Mouse (Mus musculus): ENCODE data around the gene Mvd. TPM values are rescaled to one million over a fixed set of nuclear protein-coding genes. Genes with fewer than 3 reads are reported as not detected.
A peak's percentile ranks its signal among the peaks of the same experiment; 100 is the strongest.

Mvd gene
- polyA plus RNA-seq (2016; fragmentation: Nextera tagmentation; extraction: Ambion mirVana): 41.7 and 43.8 TPM in 2 replicates

DNA sequence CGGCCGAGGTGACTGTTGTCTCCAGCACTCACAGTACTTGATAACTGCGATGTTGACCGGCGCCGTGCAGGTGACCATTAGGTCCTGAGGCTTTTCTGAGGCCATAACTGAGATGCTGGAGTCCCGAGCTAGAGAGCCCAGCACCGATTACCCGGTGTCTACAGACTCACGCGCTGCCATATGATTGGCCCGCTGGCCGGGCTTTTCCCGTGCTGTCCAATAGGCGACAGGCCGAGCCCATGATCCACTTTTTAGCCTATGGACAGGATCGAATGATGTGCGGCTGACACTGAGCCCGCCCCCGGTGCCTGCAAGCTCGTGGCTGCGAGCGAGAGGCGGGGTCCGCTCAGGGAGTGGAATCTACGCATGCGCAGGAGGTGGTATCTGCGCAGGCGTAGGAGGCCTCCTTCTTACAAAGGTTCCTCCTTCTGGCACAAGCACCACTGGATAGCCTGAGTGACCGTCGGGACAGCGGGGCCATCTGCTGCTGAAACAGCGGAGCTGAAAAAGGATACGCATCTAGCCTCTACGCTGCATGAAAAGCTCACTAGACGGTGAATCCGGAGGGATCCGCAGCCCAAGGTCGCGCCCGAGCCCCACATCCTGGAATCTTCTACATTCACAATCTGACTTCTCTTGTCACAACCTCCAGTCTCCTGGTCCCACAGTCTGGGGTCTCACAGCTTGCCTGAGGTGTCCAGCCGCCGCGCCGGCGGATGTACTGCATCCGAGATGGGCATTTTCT, at the start of gene Mvd:
TSS of gene Mvd (minus strand) at position 161 of the 745 bp plus-strand sequence.
- peak within 1 kb of the TSS; percentile 91 for H3K27ac ChIP-seq
- WGBS: 1% methylated on average over 47 of the region's 47 CpGs
- peak within 1 kb of the TSS; percentile 79 for H3K4me3 ChIP-seq
- H3K9me3 ChIP-seq: no peaks in the 10 kb centered on the region
- no peaks in the 10 kb centered on the region for H3K27me3 ChIP-seq (ENCODE audit: insufficient read depth, poor library complexity, severe bottlenecking)
- peaks cover 37% of the 10 kb centered on the region for H3K4me1 ChIP-seq
- peaks cover 17% of the 10 kb centered on the region for H3K36me3 ChIP-seq
- peak; percentile 100 for DNase-seq (ENCODE audit: low spot score)

DNA sequence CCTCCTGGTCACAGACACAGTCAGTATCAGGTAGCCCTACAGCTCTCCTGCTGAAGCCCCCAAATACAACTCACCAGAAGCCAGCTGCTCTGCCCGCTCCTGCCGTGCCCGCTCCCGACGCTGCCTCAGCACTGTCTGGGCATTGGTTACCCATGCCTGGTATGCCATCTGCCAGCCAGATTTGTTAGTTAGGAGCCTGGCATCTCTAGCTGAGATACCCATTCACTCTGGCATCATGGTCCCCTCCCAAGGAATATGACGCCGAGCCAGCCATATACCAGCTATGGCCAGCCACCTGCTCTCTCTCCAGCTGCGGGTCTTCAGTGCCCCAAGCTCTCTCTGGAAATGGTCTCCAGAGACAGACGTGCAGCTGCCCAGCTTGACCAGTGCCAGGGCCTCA, 45.2 kb upstream of the Mvd start:
- peaks cover 97% of the 10 kb centered on the region for H3K36me3 ChIP-seq
- no peaks in the 10 kb centered on the region for H3K4me1 ChIP-seq
- DNase-seq (ENCODE audit: low spot score): no peak
- H3K27ac ChIP-seq: no peak overlapping the region
- WGBS: 94% methylated on average over 9 of the region's 9 CpGs
- no peaks in the 10 kb centered on the region for H3K9me3 ChIP-seq
- H3K4me3 ChIP-seq: no peak overlapping the region
- no peaks in the 10 kb centered on the region for H3K27me3 ChIP-seq (ENCODE audit: insufficient read depth, poor library complexity, severe bottlenecking)

DNA sequence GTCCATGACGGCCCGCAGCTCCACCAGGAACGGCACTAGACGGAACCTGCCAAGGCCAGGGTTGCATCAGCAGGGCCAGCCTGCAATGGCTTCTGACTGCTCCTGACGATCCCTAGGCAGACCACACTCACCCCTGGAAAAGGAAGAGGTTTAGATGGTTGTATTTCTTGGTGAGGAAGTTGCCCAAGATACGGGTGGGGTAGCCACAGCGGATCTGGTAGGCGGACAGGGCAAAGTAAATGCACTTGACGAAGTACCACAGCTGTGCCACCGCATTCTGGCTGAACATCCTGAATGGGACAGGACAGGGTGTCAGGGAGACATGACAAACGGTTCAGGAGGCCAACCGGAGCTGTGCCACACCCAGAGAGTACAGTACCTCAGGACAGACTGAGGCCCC, 41.6 kb upstream of the Mvd start:
- Histone ChIP-seq H3K36me3 (peaks cover 100% of the 10 kb centered on the region), H3K27ac (no peak overlapping the region), H3K9me3 (no peaks in the 10 kb centered on the region), H3K4me3 (no peak overlapping the region), H3K4me1 (no peaks in the 10 kb centered on the region), H3K27me3 (ENCODE audit: insufficient read depth, poor library complexity, severe bottlenecking) (no peaks in the 10 kb centered on the region)
- no peak for DNase-seq (ENCODE audit: low spot score)
- 94% methylated on average over 12 of the region's 12 CpGs for WGBS

DNA sequence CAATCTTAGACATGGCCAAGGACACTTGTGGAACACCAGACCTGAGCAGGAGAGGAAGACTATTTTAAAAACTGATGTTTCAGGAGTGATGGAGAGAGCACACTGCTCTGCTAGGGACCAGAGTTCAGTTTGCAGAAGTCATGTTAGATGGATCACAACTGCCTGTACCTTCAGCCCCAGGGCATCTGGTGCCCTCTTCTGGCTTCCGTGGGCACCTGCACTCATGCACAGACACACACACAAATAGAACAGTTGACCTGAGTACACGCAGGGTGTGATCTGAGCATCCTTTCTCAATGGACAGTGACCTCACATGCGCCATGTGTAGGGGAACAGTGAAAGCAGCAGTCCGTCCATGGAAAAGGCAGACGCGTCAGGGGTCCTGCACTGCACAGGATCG, 40.7 kb upstream of the Mvd start:
- no peak for DNase-seq (ENCODE audit: low spot score)
- Histone ChIP-seq H3K36me3 (peaks cover 100% of the 10 kb centered on the region), H3K4me3 (no peak overlapping the region), H3K9me3 (no peaks in the 10 kb centered on the region), H3K27me3 (ENCODE audit: insufficient read depth, poor library complexity, severe bottlenecking) (no peaks in the 10 kb centered on the region), H3K4me1 (no peaks in the 10 kb centered on the region), H3K27ac (no peak overlapping the region)
- WGBS: 93% methylated on average over 7 of the region's 7 CpGs

DNA sequence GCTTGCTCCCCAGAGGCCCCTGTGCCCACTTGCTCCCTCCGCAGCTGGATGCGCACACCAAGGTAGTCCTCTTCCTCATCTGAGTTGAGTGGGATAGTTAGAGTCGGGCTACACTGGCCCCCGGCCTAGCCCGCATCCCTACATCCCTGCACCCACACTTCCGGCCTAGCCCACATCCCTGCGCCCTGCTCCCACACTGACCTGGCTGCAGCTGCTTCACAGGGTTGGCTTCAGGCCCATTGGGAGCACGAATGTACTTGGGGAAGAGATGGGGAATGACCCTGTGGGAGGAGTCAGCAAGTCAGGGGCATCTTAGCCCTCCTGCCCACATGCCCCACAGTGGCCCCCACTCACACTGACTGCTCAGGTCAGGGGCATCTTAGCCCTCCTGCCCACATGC, 39.2 kb upstream of the Mvd start:
- no peak for DNase-seq (ENCODE audit: low spot score)
- Histone ChIP-seq H3K4me1 (peaks cover 2% of the 10 kb centered on the region; the same call in 1 of the 2 replicates), H3K36me3 (peaks cover 100% of the 10 kb centered on the region), H3K9me3 (no peaks in the 10 kb centered on the region), H3K4me3 (no peak overlapping the region), H3K27me3 (ENCODE audit: insufficient read depth, poor library complexity, severe bottlenecking) (no peaks in the 10 kb centered on the region), H3K27ac (no peak overlapping the region)
- 91% methylated on average over 8 of the region's 8 CpGs for WGBS

DNA sequence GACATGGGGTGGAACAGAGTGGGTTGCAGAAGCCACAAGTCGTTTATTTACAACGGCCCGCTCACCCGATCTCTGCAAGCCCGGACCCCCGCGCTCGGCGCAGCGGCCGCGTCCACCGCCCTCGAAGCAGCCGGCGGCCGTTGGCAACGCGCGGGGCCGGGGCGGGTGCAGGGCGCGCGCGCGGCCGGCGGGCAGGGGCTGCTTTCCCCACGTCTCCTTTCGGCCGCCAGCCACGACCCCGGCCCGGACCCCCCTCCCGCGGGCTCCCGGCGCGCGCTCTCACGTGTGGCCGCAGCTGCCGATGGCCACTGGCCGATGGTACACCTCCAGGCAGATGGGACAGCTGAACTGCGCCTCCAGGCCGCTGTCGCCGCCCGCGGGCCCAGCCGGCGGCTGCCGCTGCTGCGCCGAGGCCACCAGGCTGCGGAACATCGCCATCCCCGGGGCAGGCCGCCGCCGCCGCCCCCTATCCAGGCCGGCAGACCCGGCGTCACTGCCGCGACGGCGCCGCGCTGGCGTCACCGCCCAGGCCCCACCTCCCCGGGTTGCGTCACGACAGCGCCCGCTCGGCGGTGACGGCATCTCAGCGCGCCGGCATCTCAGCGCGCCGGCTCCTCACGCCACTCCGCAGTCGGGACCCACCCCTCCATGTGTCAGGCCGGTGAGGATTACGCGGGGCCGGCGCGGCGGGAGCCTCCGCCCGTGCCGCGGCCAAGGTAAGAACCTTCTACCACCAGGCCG, 32.5 kb upstream of the Mvd start, which contains the start of the genes Rnf166 and Ctu2:
TSS of gene Rnf166 (minus strand) at position 485 of the 741 bp plus-strand sequence.
TSS of gene Ctu2 (plus strand) at position 564 of the 741 bp plus-strand sequence.
- H3K27ac ChIP-seq: peak within 1 kb of the TSS; percentile 92
- H3K27me3 ChIP-seq (ENCODE audit: insufficient read depth, poor library complexity, severe bottlenecking): no peaks in the 10 kb centered on the region
- H3K4me3 ChIP-seq: peak within 1 kb of the TSS; percentile 98
- peaks cover 60% of the 10 kb centered on the region for H3K36me3 ChIP-seq
- WGBS: under 1% methylated on average over 103 of the region's 103 CpGs
- no peaks in the 10 kb centered on the region for H3K9me3 ChIP-seq
- DNase-seq (ENCODE audit: low spot score): peak; percentile 93
- H3K4me1 ChIP-seq: peaks cover 28% of the 10 kb centered on the region

DNA sequence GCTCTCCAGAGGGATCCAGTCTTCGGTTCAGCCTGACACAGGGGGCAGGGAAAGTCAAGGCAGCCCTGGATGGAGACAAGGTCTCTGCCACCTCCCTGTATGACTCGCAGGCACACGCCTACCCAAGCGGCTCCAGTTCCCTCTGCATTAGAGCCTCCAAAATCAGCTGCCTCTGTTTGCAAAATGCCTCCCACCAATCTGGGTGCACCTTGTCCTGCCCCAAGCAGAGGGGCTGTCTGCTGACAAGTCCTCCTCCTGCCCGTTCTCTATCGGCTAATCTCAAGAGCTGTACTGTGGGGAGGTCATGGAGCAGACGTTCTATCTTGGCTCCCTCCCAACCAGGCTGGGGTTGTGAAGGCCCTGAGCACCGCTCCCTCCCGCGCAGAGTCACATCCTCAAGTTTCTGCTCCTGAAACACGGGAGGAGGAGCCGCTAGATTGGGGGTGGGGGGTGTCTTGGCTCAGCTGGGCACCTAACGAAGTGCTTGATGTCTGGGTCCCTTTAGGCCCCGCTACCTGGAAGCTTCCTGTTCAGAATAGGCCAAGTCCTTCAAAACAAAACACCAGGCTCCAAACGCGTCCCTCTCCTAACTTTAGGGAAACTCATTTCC, 31.8 kb upstream of the Mvd start:
- H3K4me3 ChIP-seq: peak overlapping the region; percentile 98
- no peaks in the 10 kb centered on the region for H3K27me3 ChIP-seq (ENCODE audit: insufficient read depth, poor library complexity, severe bottlenecking)
- peaks cover 28% of the 10 kb centered on the region for H3K4me1 ChIP-seq
- peaks cover 58% of the 10 kb centered on the region for H3K36me3 ChIP-seq
- WGBS: 7% methylated on average over 16 of the region's 16 CpGs
- peak overlapping the region; percentile 92 for H3K27ac ChIP-seq
- no peaks in the 10 kb centered on the region for H3K9me3 ChIP-seq
- DNase-seq (ENCODE audit: low spot score): no peak

DNA sequence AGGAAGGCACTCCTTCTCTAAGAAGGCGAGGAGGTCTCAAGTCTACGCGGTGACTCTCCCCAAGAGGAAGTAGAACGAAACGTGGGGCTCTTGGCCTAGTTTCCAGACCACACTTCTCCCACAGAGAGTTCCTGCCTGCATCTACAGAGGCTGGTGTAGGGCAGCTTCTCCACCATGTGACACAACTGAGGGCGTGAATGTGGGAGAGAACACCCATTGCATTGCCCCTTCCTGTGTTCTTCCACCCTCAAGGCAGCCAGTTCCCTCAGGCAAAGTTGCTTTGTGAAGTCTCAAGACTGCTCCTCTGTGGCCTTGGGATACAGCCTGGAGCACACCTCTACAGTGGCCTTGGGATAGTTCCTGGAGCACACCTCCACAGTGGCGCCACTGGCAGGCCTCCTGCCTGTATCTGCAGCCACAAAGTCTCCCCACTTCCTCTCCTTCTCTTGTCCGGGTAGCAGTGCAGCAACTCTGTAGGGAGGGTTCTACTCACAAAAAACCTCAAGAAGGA, 30.7 kb upstream of the Mvd start:
- no peak for DNase-seq (ENCODE audit: low spot score)
- Histone ChIP-seq H3K4me3 (no peak overlapping the region), H3K36me3 (peaks cover 53% of the 10 kb centered on the region), H3K27me3 (ENCODE audit: insufficient read depth, poor library complexity, severe bottlenecking) (no peaks in the 10 kb centered on the region), H3K9me3 (no peaks in the 10 kb centered on the region), H3K27ac (no peak overlapping the region), H3K4me1 (peaks cover 38% of the 10 kb centered on the region)
- 86% methylated on average over 8 of the region's 8 CpGs for WGBS

DNA sequence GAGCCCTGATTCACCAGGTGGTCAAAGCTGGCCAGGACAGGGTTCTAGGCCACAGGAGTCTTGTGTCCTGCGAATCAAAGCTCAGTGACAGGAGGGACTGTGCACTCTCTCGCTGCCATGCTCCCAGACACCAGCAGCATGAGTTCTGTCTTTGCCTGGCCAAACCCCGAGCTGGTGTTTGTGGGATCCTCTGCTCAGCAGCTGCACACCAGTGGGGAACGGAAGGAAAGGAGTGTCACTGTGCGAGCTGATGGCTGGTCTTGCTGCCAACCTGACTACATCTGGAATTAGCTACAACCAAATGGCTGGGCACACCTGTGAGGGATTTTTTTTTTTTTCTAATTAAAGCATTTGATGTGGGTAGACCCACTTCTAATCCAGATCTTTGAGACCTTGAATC, 27.5 kb upstream of the Mvd start:
- Histone ChIP-seq H3K4me3 (no peak overlapping the region), H3K27ac (no peak overlapping the region), H3K9me3 (no peaks in the 10 kb centered on the region), H3K4me1 (peaks cover 26% of the 10 kb centered on the region), H3K27me3 (ENCODE audit: insufficient read depth, poor library complexity, severe bottlenecking) (no peaks in the 10 kb centered on the region), H3K36me3 (peaks cover 67% of the 10 kb centered on the region)
- DNase-seq (ENCODE audit: low spot score): no peak
- 85% methylated on average over 5 of the region's 5 CpGs for WGBS

DNA sequence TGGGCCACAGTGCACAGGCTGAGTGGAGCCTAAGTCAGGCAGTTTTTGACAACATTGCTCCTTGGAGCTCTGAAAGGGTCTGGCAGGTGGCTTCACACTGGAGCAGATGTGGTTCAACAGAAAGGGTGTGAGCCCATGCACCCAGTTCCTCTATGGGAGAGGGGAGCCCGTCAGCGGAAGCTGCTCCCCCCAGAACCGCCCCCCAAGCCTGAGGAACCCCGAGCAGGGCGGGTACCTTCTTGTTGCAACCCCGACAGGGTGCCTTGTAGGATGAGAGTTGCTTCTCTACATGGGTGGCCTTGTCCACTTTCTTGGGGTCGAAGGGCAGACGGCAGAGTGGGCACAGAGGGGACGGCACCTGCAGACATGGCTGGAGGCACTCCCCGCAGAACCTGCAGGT, 26.7 kb upstream of the Mvd start:
- Histone ChIP-seq H3K4me3 (no peak overlapping the region), H3K36me3 (peaks cover 74% of the 10 kb centered on the region), H3K27ac (0 out of 2 replicates have a peak overlapping the region, but pooled peaks have one; percentile 23), H3K9me3 (no peaks in the 10 kb centered on the region), H3K4me1 (peaks cover 29% of the 10 kb centered on the region), H3K27me3 (ENCODE audit: insufficient read depth, poor library complexity, severe bottlenecking) (no peaks in the 10 kb centered on the region)
- no peak for DNase-seq (ENCODE audit: low spot score)
- 82% methylated on average over 10 of the region's 10 CpGs for WGBS

DNA sequence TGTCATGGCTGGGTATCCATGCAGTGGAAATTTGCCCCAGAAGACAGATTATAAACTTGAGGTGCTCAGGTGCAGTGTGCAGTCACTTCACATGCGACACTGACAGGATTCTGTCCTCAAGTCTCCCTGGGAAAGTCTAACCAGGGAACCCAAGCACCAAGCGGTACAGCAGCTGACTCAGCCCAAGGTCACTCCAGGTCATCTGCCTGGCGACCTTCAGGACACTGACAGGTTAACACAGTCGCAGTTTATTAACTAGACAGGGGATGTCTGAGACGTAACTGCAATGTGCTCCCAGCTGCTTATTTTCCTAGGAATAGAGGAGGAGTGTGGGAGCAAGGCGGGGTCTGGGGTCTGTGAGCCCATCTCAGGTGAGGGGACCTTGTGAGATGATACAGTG, 26.2 kb upstream of the Mvd start:
- WGBS: 74% methylated on average over 6 of the region's 6 CpGs
- peaks cover 74% of the 10 kb centered on the region for H3K36me3 ChIP-seq
- H3K4me1 ChIP-seq: peaks cover 29% of the 10 kb centered on the region
- no peak for DNase-seq (ENCODE audit: low spot score)
- H3K9me3 ChIP-seq: no peaks in the 10 kb centered on the region
- H3K27me3 ChIP-seq (ENCODE audit: insufficient read depth, poor library complexity, severe bottlenecking): no peaks in the 10 kb centered on the region
- H3K27ac ChIP-seq: 0 out of 2 replicates have a peak overlapping the region, but pooled peaks have one; percentile 23
- H3K4me3 ChIP-seq: no peak overlapping the region

DNA sequence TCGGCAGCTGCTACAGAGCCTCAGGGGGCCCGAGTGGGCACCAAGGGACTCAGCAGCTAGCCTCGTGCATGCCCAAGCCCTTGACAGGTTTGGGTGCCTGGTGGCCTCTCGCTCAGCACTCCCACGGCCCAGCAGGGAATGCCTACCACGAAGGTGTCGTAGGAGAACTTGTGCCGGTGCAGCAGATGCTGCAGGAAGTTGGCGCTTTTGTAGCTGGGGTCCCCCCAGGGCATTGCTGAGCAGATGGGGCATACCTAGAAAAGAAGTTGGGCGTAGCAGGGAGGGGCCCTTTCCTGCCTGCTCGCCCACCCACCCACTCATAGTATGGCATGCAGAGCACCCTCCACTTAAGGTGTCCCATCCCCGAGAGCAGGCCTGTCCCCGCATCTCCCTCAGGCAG, 24.6 kb upstream of the Mvd start:
- Histone ChIP-seq H3K27ac (no peak overlapping the region), H3K4me1 (peaks cover 39% of the 10 kb centered on the region), H3K9me3 (no peaks in the 10 kb centered on the region), H3K4me3 (no peak overlapping the region), H3K36me3 (peaks cover 61% of the 10 kb centered on the region), H3K27me3 (ENCODE audit: insufficient read depth, poor library complexity, severe bottlenecking) (no peaks in the 10 kb centered on the region)
- DNase-seq (ENCODE audit: low spot score): no peak
- 88% methylated on average over 13 of the region's 13 CpGs for WGBS

DNA sequence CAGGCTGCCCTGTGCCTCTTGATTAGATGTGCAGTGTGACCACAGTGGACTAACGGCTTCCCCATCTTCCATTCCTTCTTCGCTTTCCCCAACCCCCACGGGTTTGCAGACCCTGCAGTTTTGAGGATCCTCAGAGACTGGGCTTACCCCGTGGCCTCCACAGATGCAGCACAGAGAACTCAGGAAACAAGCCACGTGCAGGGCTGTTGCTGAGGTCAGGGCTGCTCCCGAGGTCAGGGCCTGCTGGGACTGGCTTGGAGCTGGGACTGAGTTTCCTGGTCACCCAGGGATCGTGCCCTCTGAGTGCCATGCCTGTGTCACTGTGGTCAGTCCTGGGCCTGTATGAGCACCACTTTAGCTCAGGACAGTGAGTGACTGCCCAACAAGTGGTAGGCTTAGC, 21.8 kb upstream of the Mvd start:
- DNase-seq (ENCODE audit: low spot score): no peak
- Histone ChIP-seq H3K4me3 (no peak overlapping the region), H3K27me3 (ENCODE audit: insufficient read depth, poor library complexity, severe bottlenecking) (peaks cover 28% of the 10 kb centered on the region), H3K4me1 (peaks cover 67% of the 10 kb centered on the region), H3K36me3 (peaks cover 45% of the 10 kb centered on the region), H3K9me3 (no peaks in the 10 kb centered on the region), H3K27ac (no peak overlapping the region; the same call in 1 of the 2 replicates)
- WGBS: 64% methylated on average over 7 of the region's 7 CpGs

Measured in heart, embryonic 10.5 days (tissue).